Mouse (Mus musculus): ENCODE measurements around the gene Pou4f2.

DNA sequence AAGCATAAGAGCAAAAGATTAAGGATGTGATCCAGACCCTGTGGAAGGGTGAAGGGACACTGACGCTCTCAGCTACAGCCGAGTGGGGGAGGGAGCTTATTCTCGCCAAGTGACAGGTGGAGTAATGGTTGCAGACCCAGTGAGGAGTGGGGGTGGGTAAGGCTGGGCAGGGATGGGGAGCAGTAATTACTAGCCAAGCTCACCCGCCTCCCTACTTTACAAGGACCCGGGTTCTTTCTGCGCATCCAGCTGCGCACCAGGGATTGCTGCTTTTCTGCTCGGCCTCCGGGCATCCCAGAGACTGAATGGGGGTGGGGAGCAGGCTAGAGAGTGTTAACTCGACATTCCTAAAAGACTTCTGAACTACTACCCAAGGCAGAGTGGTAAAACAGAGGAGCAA lies 10.0 kb downstream of the Pou4f2 start:
- TF ChIP-seq CTCF (IDR thresholded peaks at IDR 0.05; ENCODE audit: low read depth), result no peak
- TF ChIP-seq EP300 (IDR thresholded peaks at IDR 0.05; ENCODE audit: low read depth), result no peak

All from liver, embryonic 14.5 days (tissue).